Mouse (Mus musculus) liver, embryonic 12.5 days (tissue): ENCODE results near the gene Ptprm. TPM values are rescaled to one million over a fixed set of nuclear protein-coding genes. Genes with fewer than 3 reads are reported as not detected.

Experiments used
- ATAC-seq: fragments of 200-750 bp; cut with Nextera tagmentation; 2 replicates; pipeline ENCODE4 v1.8.0; 2017; ENCODE audit warnings: moderate number of reproducible peaks, mild to moderate bottlenecking, moderate library complexity
- H3K27ac ChIP-seq: fragments of 300-500 bp; sonication (generic); 2 replicates; pipeline ENCODE4 v1.5.1; 2016; ENCODE audit warnings: mild to moderate bottlenecking
- H3K27me3 ChIP-seq: fragments of 300-500 bp; sonication (generic); replicated peaks from 2 replicates; pipeline ENCODE4 v1.6.1; 2016; ENCODE audit warnings: mild to moderate bottlenecking, moderate library complexity
- H3K36me3 ChIP-seq: fragments of 300-500 bp; sonication (generic); 2 replicates; pipeline ENCODE4 v1.6.1; 2016; ENCODE audit warnings: mild to moderate bottlenecking, moderate library complexity
- H3K4me1 ChIP-seq: fragments of 300-500 bp; sonication (generic); 2 replicates; pipeline ENCODE4 v1.6.1; 2016
- H3K4me2 ChIP-seq: fragments of 300-500 bp; sonication (generic); 2 replicates; pipeline ENCODE4 v1.6.1; 2016; ENCODE audit warnings: mild to moderate bottlenecking, moderate library complexity
- H3K4me3 ChIP-seq: fragments of 300-500 bp; sonication (generic); 2 replicates; pipeline ENCODE4 v1.5.1; 2016; ENCODE audit warnings: mild to moderate bottlenecking, moderate library complexity
- H3K9ac ChIP-seq: fragments of 300-500 bp; sonication (generic); 2 replicates; pipeline ENCODE4 v1.6.1; 2016; ENCODE audit warnings: mild to moderate bottlenecking, moderate library complexity
- H3K9me3 ChIP-seq: fragments of 300-500 bp; sonication (generic); replicated peaks from 2 replicates; pipeline ENCODE4 v1.6.1; 2016; ENCODE audit warnings: mild to moderate bottlenecking, moderate library complexity
- WGBS: fragments of 180-500 bp; shearing (Covaris S2); methylation state at CpG from one replicate; pipeline ENCODE4 v1.1.7; 2016; ENCODE audit not compliant: insufficient replicate concordance; 5-methylcytosine and 5-hydroxymethylcytosine counted together
- polyA plus RNA-seq: library from polyadenylated mRNA; unstranded; fragments of >200 nt; fragmentation: Nextera tagmentation; extraction: Ambion mirVana; gene quantifications from 2 replicates; pipeline ENCODE4 v1.2.1, GENCODE M21; 2016

Gene Ptprm
- 2.5 and 2.6 TPM in 2 replicates for polyA plus RNA-seq

DNA sequence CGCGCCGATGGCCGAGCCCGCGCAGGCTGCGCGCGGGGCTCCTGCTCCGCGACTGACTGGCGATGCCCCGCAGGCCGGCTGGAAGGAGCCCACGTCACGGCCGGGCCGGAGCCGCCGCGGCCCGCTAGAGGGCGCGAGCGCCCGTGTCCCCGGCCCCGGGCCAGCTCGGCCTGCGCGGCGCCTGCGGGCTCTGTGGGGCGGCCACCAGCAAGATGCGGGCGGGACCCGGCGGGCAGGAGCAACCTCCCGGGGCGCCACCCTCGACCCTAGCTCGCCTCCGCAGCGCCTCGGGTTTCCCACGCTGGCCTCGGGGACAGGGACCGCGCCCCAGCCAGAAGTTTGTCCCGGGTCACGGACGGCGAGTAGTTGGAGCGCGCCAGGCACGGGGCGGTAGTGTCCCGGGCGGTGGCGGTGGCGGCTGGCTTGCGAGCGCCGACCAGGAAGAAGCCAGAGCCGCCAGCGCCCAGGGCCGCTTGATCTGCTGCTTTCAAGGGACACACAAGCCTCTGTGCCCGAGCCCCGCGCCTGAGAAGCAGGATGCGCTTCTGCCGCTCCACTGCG lies at the start of gene Ptprm:
Gene Ptprm, minus strand, starts transcription at position 7 of the 561 bp plus-strand sequence.
- WGBS, result under 1% methylated on average over 51 of the region's 73 CpGs

DNA sequence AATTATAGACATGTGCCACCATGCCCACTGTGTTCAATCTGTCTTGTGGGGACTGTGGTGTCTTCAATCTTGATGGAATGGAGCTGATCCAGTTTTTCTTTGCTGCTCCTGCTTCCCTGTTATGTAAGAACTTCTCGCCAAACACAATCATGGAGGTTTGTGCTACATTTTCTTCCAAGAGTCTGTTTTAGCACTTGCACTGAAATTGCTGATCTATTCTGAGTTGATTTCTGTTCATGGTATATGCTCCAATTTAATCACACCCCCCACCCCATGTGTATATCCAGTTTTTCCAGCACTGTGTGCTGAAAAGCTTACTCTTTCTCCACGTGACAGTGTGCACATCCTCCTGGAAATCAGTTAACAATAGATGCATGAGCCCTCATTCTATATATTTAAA lies 41.9 kb upstream of the Ptprm start:
- no peak for ATAC-seq
- Histone ChIP-seq H3K4me1 (no peaks in the 10 kb centered on the region), H3K9me3 (no peaks in the 10 kb centered on the region), H3K4me2 (no peak overlapping the region), H3K27me3 (no peaks in the 10 kb centered on the region), H3K27ac (no peak overlapping the region), H3K36me3 (no peaks in the 10 kb centered on the region), H3K4me3 (no peak overlapping the region), H3K9ac (no peak overlapping the region)
- 72% methylated on average over 2 of the region's 2 CpGs for WGBS

More for the DNA sequence above, at the start of gene Ptprm:
- Histone ChIP-seq H3K27ac (no peak within 1 kb of the TSS), H3K4me2 (peak within 1 kb of the TSS; percentile 72), H3K36me3 (no peaks in the 10 kb centered on the region), H3K4me3 (peak within 1 kb of the TSS; percentile 55), H3K27me3 (peaks cover 55% of the 10 kb centered on the region), H3K9me3 (no peaks in the 10 kb centered on the region), H3K4me1 (no peaks in the 10 kb centered on the region), H3K9ac (peak within 1 kb of the TSS; percentile 39; the same call in 1 of the 2 replicates)
- ATAC-seq, result peak; percentile 75

DNA sequence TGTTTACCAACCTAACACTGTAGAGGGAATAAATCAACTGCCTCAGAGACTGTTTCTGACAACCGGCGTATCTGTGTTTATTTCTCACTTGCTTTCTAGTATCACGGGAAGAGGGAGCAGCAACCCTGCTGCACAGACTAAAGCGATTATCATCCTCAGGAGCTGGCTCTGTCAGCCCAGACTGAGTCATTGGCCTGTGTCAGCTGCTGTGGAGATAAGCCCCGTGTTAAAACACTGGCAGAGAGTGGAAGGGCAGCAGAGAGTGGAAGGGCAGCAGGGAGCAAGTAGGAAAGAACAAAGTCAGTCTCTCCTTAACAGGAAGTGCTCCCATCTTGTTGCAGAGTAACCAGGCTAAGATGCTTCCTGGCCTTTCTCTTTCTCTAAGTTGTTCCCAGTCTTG lies 36.6 kb upstream of the Ptprm start:
- Histone ChIP-seq H3K4me2 (no peak overlapping the region), H3K4me1 (no peaks in the 10 kb centered on the region), H3K4me3 (no peak overlapping the region), H3K9me3 (no peaks in the 10 kb centered on the region), H3K9ac (no peak overlapping the region), H3K27me3 (no peaks in the 10 kb centered on the region), H3K27ac (no peak overlapping the region), H3K36me3 (no peaks in the 10 kb centered on the region)
- no peak for ATAC-seq
- 45% methylated on average over 5 of the region's 5 CpGs for WGBS

DNA sequence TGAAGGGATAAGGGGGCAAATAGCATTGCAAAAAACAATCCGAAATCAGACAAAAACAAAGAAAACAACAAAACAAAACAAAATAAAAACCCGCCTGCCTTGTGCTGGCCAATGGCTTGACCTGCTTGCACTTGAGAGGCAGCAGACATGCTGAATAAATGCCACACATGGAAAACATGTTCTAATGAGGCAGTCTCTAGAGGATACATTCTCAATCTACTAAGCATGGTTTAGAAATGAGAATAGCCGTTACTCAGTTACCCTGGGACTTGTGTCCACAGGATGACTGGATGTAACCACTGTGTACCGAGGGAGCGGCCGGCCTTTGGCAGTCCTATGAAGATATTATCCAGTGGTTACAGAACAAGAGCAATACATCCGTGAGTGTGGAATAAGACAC lies 33.9 kb upstream of the Ptprm start:
- no peak overlapping the region for H3K4me3 ChIP-seq
- no peaks in the 10 kb centered on the region for H3K27me3 ChIP-seq
- no peaks in the 10 kb centered on the region for H3K36me3 ChIP-seq
- H3K27ac ChIP-seq, result no peak overlapping the region
- no peak for ATAC-seq
- H3K4me1 ChIP-seq, result no peaks in the 10 kb centered on the region
- no peak overlapping the region for H3K9ac ChIP-seq
- H3K9me3 ChIP-seq, result no peaks in the 10 kb centered on the region
- H3K4me2 ChIP-seq, result no peak overlapping the region
- 67% methylated on average over 7 of the region's 7 CpGs for WGBS

DNA sequence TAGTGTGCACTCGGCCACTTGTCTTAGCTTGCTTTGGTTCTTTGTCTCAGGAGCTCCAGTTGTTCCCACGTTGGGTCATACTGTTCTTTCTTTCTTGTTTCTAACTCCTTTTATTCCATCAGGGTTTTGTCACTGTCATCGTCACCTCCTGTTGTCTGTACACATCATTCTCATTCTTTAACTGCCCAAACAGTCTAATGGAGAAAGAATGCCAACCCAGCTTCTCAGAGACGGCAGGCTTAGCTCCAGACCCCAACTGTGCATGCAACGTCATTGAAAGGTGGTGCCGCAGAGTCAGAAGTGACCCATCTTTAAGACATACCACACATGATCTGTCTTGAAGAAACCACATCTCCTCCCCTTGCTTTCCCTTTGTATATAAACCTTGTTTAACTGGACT lies 31.0 kb upstream of the Ptprm start:
- H3K27ac ChIP-seq, result no peak overlapping the region
- H3K27me3 ChIP-seq, result no peaks in the 10 kb centered on the region
- H3K9ac ChIP-seq, result no peak overlapping the region
- H3K4me3 ChIP-seq, result no peak overlapping the region
- no peaks in the 10 kb centered on the region for H3K36me3 ChIP-seq
- no peaks in the 10 kb centered on the region for H3K4me1 ChIP-seq
- WGBS, result 61% methylated on average over 6 of the region's 6 CpGs
- ATAC-seq, result no peak
- no peak overlapping the region for H3K4me2 ChIP-seq
- H3K9me3 ChIP-seq, result no peaks in the 10 kb centered on the region

DNA sequence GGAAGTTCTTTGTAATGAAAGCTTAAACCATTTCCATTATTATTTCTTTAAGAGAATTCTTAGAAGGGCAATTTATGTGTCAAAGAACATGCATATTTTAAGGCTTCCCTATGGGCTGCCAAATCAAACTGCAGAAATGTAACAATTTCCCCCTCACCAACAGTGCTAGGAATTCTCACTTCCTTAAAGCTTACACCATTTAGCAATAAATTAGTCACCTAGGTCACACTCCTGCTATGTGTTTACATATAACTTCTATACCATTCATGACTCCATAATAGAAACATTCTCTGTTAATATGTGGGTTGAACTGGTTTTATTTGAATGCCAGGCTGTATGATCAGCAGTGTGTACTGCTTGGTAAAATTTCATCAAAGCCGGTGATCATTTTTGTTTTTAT lies 29.4 kb upstream of the Ptprm start:
- H3K4me2 ChIP-seq, result no peak overlapping the region
- no peak overlapping the region for H3K9ac ChIP-seq
- H3K4me1 ChIP-seq, result no peaks in the 10 kb centered on the region
- H3K36me3 ChIP-seq, result no peaks in the 10 kb centered on the region
- no peaks in the 10 kb centered on the region for H3K9me3 ChIP-seq
- no peak for ATAC-seq
- no peaks in the 10 kb centered on the region for H3K27me3 ChIP-seq
- H3K27ac ChIP-seq, result no peak overlapping the region
- 67% methylated on average over 1 of the region's 1 CpGs for WGBS
- no peak overlapping the region for H3K4me3 ChIP-seq

DNA sequence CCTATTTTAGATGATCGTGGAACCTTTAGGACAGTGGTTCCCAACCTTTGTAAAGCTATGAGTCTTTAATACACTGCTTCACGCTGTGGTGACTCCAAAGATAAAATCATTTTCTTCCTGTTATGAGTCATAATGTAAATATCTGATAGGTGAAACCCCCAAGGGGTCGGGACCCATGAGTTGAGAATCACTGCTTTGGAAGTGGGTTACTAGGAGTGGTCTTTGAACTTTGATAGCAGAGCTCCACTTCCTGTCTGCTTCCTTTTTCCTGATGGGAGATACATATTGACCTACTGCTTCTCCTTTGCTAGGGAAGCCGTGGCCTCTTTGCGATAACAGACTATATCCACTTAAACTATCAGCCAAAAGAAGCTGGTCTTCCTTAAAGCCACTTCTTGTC lies 27.4 kb upstream of the Ptprm start:
- WGBS, result 22% methylated on average over 5 of the region's 5 CpGs
- no peaks in the 10 kb centered on the region for H3K9me3 ChIP-seq
- ATAC-seq, result no peak
- no peaks in the 10 kb centered on the region for H3K36me3 ChIP-seq
- H3K4me3 ChIP-seq, result no peak overlapping the region
- H3K9ac ChIP-seq, result no peak overlapping the region
- no peaks in the 10 kb centered on the region for H3K27me3 ChIP-seq
- no peak overlapping the region for H3K27ac ChIP-seq
- H3K4me1 ChIP-seq, result no peaks in the 10 kb centered on the region
- H3K4me2 ChIP-seq, result no peak overlapping the region

DNA sequence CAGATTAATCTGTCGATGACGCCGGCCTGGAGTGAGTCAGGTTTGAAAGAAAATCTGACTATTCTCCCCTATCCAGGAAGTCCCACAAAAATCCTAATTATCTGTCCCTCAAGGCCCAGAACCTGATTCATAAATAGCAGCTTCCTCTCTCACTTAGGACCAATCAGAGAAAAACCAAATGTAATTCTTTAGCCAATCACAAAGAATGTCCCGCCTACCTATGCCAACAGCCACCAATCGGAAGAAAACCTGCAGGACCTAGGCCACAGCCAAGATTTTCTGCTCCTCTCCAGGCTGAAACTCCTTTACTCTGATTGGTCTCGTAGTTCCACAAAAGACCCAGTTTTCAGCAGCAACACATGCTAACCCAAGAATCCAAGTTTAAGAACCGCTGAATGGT lies 13.6 kb upstream of the Ptprm start:
- H3K4me3 ChIP-seq, result no peak overlapping the region
- H3K9me3 ChIP-seq, result no peaks in the 10 kb centered on the region
- no peak overlapping the region for H3K9ac ChIP-seq
- no peak overlapping the region for H3K27ac ChIP-seq
- no peaks in the 10 kb centered on the region for H3K36me3 ChIP-seq
- 79% methylated on average over 7 of the region's 7 CpGs for WGBS
- ATAC-seq, result no peak
- no peaks in the 10 kb centered on the region for H3K4me1 ChIP-seq
- no peaks in the 10 kb centered on the region for H3K27me3 ChIP-seq
- no peak overlapping the region for H3K4me2 ChIP-seq

DNA sequence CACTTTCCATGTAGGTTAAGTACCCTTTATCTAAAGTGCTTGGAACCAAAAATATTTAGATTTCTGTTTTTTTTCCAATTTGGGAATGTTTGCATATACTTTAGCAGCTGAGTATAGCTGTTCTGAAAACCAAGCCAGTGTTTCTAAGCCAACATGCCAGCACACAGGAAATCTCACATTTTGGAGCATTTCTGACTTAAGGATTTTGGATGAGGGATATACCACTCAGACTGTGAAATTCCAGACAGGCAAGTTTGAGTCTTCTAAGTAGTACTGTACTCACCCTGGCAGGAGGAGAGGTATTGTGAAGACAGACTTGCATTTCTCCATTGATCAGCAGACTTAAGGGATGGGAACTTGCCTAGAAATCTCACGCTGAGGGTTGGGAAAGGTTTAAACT lies 10.2 kb upstream of the Ptprm start:
- H3K27ac ChIP-seq, result no peak overlapping the region
- no peak overlapping the region for H3K4me3 ChIP-seq
- no peak overlapping the region for H3K4me2 ChIP-seq
- H3K36me3 ChIP-seq, result no peaks in the 10 kb centered on the region
- 56% methylated on average over 1 of the region's 1 CpGs for WGBS
- H3K9me3 ChIP-seq, result no peaks in the 10 kb centered on the region
- ATAC-seq, result no peak
- H3K27me3 ChIP-seq, result no peaks in the 10 kb centered on the region
- no peak overlapping the region for H3K9ac ChIP-seq
- no peaks in the 10 kb centered on the region for H3K4me1 ChIP-seq

DNA sequence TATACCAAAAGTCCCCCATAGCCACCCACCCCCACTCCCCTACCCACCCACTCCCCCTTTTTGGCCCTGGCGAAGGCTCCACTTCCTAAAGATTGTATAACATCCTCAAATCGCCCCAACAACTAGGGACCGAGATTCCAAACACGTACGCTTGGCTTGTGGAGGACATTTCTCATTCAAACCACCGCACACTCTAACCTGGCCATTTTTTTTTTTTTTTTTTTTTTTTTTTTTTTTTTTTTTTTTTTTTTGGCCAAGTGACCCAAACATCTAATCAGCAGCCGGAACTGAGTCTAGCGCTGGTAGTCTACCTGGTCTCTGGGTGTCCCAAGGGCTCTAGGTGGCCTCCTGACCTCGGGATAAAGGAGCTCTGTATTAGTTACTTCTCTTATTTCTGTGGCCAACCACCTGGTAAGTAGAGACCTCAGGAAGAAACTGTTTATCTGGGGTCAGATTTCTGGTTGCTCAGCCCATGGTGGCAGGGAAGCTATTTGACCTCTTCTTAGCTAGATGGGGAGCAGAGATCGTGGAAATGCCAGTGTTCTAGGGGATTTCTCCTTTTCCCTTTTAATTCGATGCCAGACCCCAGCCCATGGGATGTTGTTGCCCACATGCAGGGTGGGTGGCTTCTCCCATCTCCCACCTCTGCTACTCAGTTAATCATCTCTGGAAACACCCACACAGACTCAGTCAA lies 9.3 kb upstream of the Ptprm start:
- no peaks in the 10 kb centered on the region for H3K4me1 ChIP-seq
- no peaks in the 10 kb centered on the region for H3K27me3 ChIP-seq
- no peaks in the 10 kb centered on the region for H3K9me3 ChIP-seq
- H3K36me3 ChIP-seq, result no peaks in the 10 kb centered on the region
- WGBS, result 67% methylated on average over 11 of the region's 11 CpGs
- no peak overlapping the region for H3K27ac ChIP-seq
- H3K4me3 ChIP-seq, result no peak overlapping the region
- H3K4me2 ChIP-seq, result no peak overlapping the region
- no peak overlapping the region for H3K9ac ChIP-seq
- ATAC-seq, result no peak

DNA sequence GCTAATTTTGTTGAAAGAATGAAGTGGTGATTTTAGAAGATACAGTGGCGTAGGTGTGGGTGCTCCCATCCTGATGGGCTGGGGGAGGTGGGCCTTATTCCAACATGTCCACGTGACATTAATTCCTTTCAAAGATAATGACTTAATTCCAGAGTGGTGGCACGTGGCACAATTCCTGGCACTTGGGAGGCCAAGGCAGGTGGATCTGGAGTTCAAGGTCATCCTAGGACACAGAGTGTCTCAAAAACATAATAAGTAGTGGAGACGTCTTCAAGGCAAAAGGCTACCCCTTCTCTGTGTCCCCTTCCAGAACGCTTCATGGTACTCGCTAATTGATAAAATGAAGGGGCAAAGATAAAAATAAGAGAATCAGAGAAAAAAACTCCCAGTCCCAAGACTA lies 7.9 kb upstream of the Ptprm start:
- Histone ChIP-seq H3K4me3 (no peak overlapping the region), H3K4me1 (no peaks in the 10 kb centered on the region), H3K27me3 (no peaks in the 10 kb centered on the region), H3K4me2 (no peak overlapping the region), H3K9me3 (no peaks in the 10 kb centered on the region), H3K9ac (no peak overlapping the region), H3K27ac (no peak overlapping the region), H3K36me3 (no peaks in the 10 kb centered on the region)
- 72% methylated on average over 6 of the region's 6 CpGs for WGBS
- ATAC-seq, result no peak

DNA sequence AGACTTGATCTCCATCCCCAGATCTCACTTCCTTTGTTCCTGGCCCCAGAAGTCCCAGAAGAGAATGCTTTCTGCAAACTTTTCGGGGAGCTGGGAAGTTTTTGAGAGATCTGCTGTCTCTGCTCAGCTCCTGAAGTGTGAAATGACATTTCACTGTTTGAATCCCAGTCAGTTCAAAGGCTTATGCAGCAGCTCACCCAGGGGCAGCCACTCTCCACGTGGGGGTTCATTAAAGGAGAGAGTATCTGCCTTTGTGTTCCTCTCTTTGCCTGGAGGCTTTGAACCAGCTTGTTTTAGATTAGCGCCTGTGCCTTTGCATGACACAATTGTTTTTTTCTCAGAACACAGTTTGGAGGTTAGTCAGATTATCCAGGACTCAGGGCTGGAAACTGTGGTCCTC lies 6.3 kb upstream of the Ptprm start:
- Histone ChIP-seq H3K4me2 (no peak overlapping the region), H3K27me3 (peaks cover 10% of the 10 kb centered on the region), H3K9me3 (no peaks in the 10 kb centered on the region), H3K4me1 (no peaks in the 10 kb centered on the region), H3K9ac (no peak overlapping the region), H3K4me3 (no peak overlapping the region), H3K27ac (no peak overlapping the region), H3K36me3 (no peaks in the 10 kb centered on the region)
- 23% methylated on average over 3 of the region's 3 CpGs for WGBS
- no peak for ATAC-seq

DNA sequence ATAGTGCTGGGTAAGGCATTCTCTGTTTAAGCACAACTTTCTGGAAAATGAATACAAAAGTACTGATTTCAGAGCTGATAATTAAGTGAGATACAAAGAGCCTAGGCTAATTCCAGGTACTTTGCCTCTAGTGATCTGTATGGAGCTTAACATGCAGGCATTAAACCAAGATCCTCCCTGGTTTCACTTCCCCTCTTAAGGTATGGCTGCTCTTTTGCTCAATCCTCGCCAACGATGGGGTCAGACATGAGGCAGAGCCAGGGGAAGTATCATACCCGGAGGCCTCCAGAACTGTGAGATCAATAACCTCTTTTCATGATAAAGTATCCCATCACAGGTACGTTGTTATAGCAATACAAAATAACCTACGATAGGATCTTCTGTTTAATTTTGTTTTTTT lies 5.3 kb upstream of the Ptprm start:
- Histone ChIP-seq H3K9ac (no peak overlapping the region), H3K27me3 (peaks cover 20% of the 10 kb centered on the region), H3K27ac (no peak overlapping the region), H3K4me2 (no peak overlapping the region), H3K4me1 (no peaks in the 10 kb centered on the region), H3K9me3 (no peaks in the 10 kb centered on the region), H3K36me3 (no peaks in the 10 kb centered on the region), H3K4me3 (no peak overlapping the region)
- WGBS, result 70% methylated on average over 5 of the region's 5 CpGs
- no peak for ATAC-seq
